Mouse (Mus musculus) myocyte (in vitro differentiated cells): ENCODE measurements around the gene 9930021J03Rik. TPM values are rescaled to one million over a fixed set of nuclear protein-coding genes. Genes with fewer than 3 reads are reported as not detected.

Source experiments
- H3K27me3 ChIP-seq: one replicate; pipeline ENCODE4 v1.6.1; 2011; ENCODE audit not compliant: control insufficient read depth, insufficient read depth, insufficient read length
- H3K36me3 ChIP-seq: one replicate; pipeline ENCODE4 v1.6.1; 2011; ENCODE audit not compliant: control insufficient read depth, insufficient read depth
- H3K4me2 ChIP-seq: one replicate; pipeline ENCODE4 v1.6.1; 2011; ENCODE audit warnings: low read depth, control low read depth
- H3K4me3 ChIP-seq: one replicate; pipeline ENCODE4 v1.5.1; 2011; ENCODE audit warnings: mild to moderate bottlenecking, control low read depth, moderate library complexity
- H3K79me2 ChIP-seq: one replicate; pipeline ENCODE4 v1.6.1; 2011; ENCODE audit not compliant: control insufficient read depth, insufficient read depth
- H3ac ChIP-seq: one replicate; pipeline ENCODE4 v1.6.1; 2011; ENCODE audit not compliant: control insufficient read depth, insufficient read length
- CEBPB ChIP-seq: IDR thresholded peaks from 2 replicates; pipeline ENCODE4 v1.6.1; 2011; ENCODE audit warnings: mild to moderate bottlenecking, moderate library complexity; ENCODE audit not compliant: poor library complexity, insufficient read depth, severe bottlenecking
- E2F4 ChIP-seq: IDR thresholded peaks from one replicate; pipeline ENCODE4 v1.6.1; 2011; ENCODE audit warnings: mild to moderate bottlenecking, control low read depth, moderate library complexity; ENCODE audit not compliant: insufficient read depth
- MAX ChIP-seq: IDR thresholded peaks from one replicate; pipeline ENCODE4 v1.6.1; 2011; ENCODE audit warnings: low read depth, mild to moderate bottlenecking, control low read depth
- MYOD1 ChIP-seq, 3 experiments: IDR thresholded peaks; one replicate each; pipeline ENCODE4 v1.6.1; 2011; ENCODE audit warnings: control low read depth in 2 of 3, low read depth in 2 of 3, mild to moderate bottlenecking in 2 of 3, moderate library complexity in 1 of 3; ENCODE audit not compliant: insufficient read length in 2 of 3, control insufficient read depth in 1 of 3
- MYOG ChIP-seq, 3 experiments: IDR thresholded peaks; one replicate each; pipeline ENCODE4 v1.6.1; 2011; ENCODE audit warnings: control low read depth in 2 of 3, low read depth in 2 of 3, mild to moderate bottlenecking in 2 of 3; ENCODE audit not compliant: insufficient read length in 2 of 3, control insufficient read depth in 1 of 3, insufficient read depth in 1 of 3
- POLR2A ChIP-seq: IDR thresholded peaks from one replicate; pipeline ENCODE4 v1.6.1; 2011; ENCODE audit warnings: low read depth, mild to moderate bottlenecking, control low read depth, moderate library complexity; ENCODE audit not compliant: insufficient read length
- POLR2AphosphoS2 ChIP-seq: IDR thresholded peaks from one replicate; pipeline ENCODE4 v1.6.1; 2011; ENCODE audit warnings: low read depth, control low read depth; ENCODE audit not compliant: insufficient read length
- REST ChIP-seq: IDR thresholded peaks from one replicate; pipeline ENCODE4 v1.6.1; 2011; ENCODE audit warnings: mild to moderate bottlenecking, control low read depth, moderate library complexity; ENCODE audit not compliant: insufficient read depth, insufficient read length
- SRF ChIP-seq: IDR thresholded peaks from one replicate; pipeline ENCODE4 v1.6.1; 2011; ENCODE audit warnings: low read depth; ENCODE audit not compliant: control insufficient read depth, insufficient read length
- TCF12 ChIP-seq: IDR thresholded peaks from one replicate; pipeline ENCODE4 v1.6.1; 2011; ENCODE audit warnings: mild to moderate bottlenecking, control low read depth; ENCODE audit not compliant: poor library complexity, insufficient read depth, severe bottlenecking
- TCF3 ChIP-seq: IDR thresholded peaks from one replicate; pipeline ENCODE4 v1.6.1; 2011; ENCODE audit warnings: low read depth, control low read depth; ENCODE audit not compliant: insufficient read length
- USF1 ChIP-seq: IDR thresholded peaks from one replicate; pipeline ENCODE4 v1.6.1; 2011; ENCODE audit warnings: low read depth, mild to moderate bottlenecking, control low read depth, moderate library complexity
- polyA plus RNA-seq: library from polyadenylated mRNA; unstranded; fragments of >200 nt; fragmentation: generic; extraction: Trizol; gene quantifications from one replicate; pipeline ENCODE4 v1.2.1, GENCODE M21; 2012; ENCODE audit warnings: missing spikeins

The 9930021J03Rik gene
- polyA plus RNA-seq, 1 experiment: 3.1 TPM

- no peak for TF ChIP-seq REST
- no peak for TF ChIP-seq E2F4
- TF ChIP-seq TCF3: no peak
- TF ChIP-seq POLR2AphosphoS2: no peak
- TF ChIP-seq USF1: no peak
- TF ChIP-seq TCF12: no peak
- TF ChIP-seq MYOG (IDR thresholded peaks at IDR 0.05; ENCODE audit: control insufficient read depth in 1 of 3, insufficient read depth in 1 of 3, insufficient read length in 2 of 3, low read depth in 2 of 3): no peak
- no peak for TF ChIP-seq SRF
- no peak for TF ChIP-seq CEBPB
- TF ChIP-seq MAX: no peak
- no peak for TF ChIP-seq MYOD1 (IDR thresholded peaks at IDR 0.05; ENCODE audit: control insufficient read depth in 1 of 3, insufficient read length in 2 of 3, low read depth in 2 of 3)
- no peak for TF ChIP-seq POLR2A
- Histone ChIP-seq H3K4me2 (no peak overlapping the region), H3ac (no peak overlapping the region), H3K36me3 (no peaks in the 10 kb centered on the region), H3K4me3 (no peak overlapping the region), H3K79me2 (no peaks in the 10 kb centered on the region), H3K27me3 (no peaks in the 10 kb centered on the region)
These were observed 32.4 kb upstream of the 9930021J03Rik start for GRCm38 (mm10) chr19:29838171-29838570.

- no peaks in the 10 kb centered on the region for H3K27me3 ChIP-seq
- 0 out of 2 replicates have a peak, but pooled peaks have one; percentile 15 for TF ChIP-seq CEBPB
- no peak for TF ChIP-seq E2F4
- H3K79me2 ChIP-seq: no peaks in the 10 kb centered on the region
- H3K36me3 ChIP-seq: no peaks in the 10 kb centered on the region
- no peak overlapping the region for H3K4me3 ChIP-seq
- peak overlapping the region; percentile 10 for H3K4me2 ChIP-seq
- no peak overlapping the region for H3ac ChIP-seq
These were observed 29.7 kb upstream of the 9930021J03Rik start for GRCm38 (mm10) chr19:29835364-29836034.

GRCm38 (mm10) chr19:29830911-29831310 is 25.1 kb upstream of the 9930021J03Rik start:
- no peaks in the 10 kb centered on the region for H3K27me3 ChIP-seq
- no peaks in the 10 kb centered on the region for H3K79me2 ChIP-seq
- no peak overlapping the region for H3K4me3 ChIP-seq
- no peak overlapping the region for H3ac ChIP-seq
- no peak for TF ChIP-seq TCF3
- no peak for TF ChIP-seq TCF12
- no peak for TF ChIP-seq SRF
- no peak for TF ChIP-seq POLR2A
- TF ChIP-seq POLR2AphosphoS2: no peak
- TF ChIP-seq MYOG (IDR thresholded peaks at IDR 0.05; ENCODE audit: control insufficient read depth in 1 of 3, insufficient read depth in 1 of 3, insufficient read length in 2 of 3, low read depth in 2 of 3): no peak
- TF ChIP-seq REST: no peak
- no peak for TF ChIP-seq E2F4
- no peak for TF ChIP-seq MAX
- no peak for TF ChIP-seq MYOD1 (IDR thresholded peaks at IDR 0.05; ENCODE audit: control insufficient read depth in 1 of 3, insufficient read length in 2 of 3, low read depth in 2 of 3)
- no peak for TF ChIP-seq USF1
- TF ChIP-seq CEBPB: no peak
- H3K36me3 ChIP-seq: no peaks in the 10 kb centered on the region
- H3K4me2 ChIP-seq: no peak overlapping the region

GRCm38 (mm10) chr19:29828558-29828957 is 22.8 kb upstream of the 9930021J03Rik start:
- Histone ChIP-seq H3K36me3 (no peaks in the 10 kb centered on the region), H3K27me3 (no peaks in the 10 kb centered on the region), H3K4me2 (no peak overlapping the region), H3K79me2 (no peaks in the 10 kb centered on the region), H3ac (no peak overlapping the region), H3K4me3 (no peak overlapping the region)
- TF ChIP-seq REST (no peak), CEBPB (no peak), TCF3 (no peak), MYOD1 (IDR thresholded peaks at IDR 0.05; ENCODE audit: control insufficient read depth in 1 of 3, insufficient read length in 2 of 3, low read depth in 2 of 3) (no peak), MAX (no peak), TCF12 (no peak), POLR2A (no peak), MYOG (IDR thresholded peaks at IDR 0.05; ENCODE audit: control insufficient read depth in 1 of 3, insufficient read depth in 1 of 3, insufficient read length in 2 of 3, low read depth in 2 of 3) (no peak), POLR2AphosphoS2 (no peak), E2F4 (no peak), USF1 (no peak), SRF (no peak)

- Histone ChIP-seq H3K79me2 (no peaks in the 10 kb centered on the region), H3K4me3 (no peak overlapping the region), H3K4me2 (no peak overlapping the region), H3ac (no peak overlapping the region), H3K36me3 (no peaks in the 10 kb centered on the region), H3K27me3 (no peaks in the 10 kb centered on the region)
- TF ChIP-seq TCF3: no peak
- TF ChIP-seq CEBPB: no peak
- no peak for TF ChIP-seq POLR2AphosphoS2
- no peak for TF ChIP-seq REST
- no peak for TF ChIP-seq E2F4
- no peak for TF ChIP-seq USF1
- TF ChIP-seq MAX: no peak
- TF ChIP-seq SRF: no peak
- TF ChIP-seq MYOG (IDR thresholded peaks at IDR 0.05; ENCODE audit: control insufficient read depth in 1 of 3, insufficient read depth in 1 of 3, insufficient read length in 2 of 3, low read depth in 2 of 3): no peak
- TF ChIP-seq MYOD1 (IDR thresholded peaks at IDR 0.05; ENCODE audit: control insufficient read depth in 1 of 3, insufficient read length in 2 of 3, low read depth in 2 of 3): no peak
- TF ChIP-seq POLR2A: no peak
- TF ChIP-seq TCF12: no peak
These were observed 20.9 kb upstream of the 9930021J03Rik start for GRCm38 (mm10) chr19:29826686-29827085.
